Mouse (Mus musculus) retina, postnatal 7 days (tissue): ENCODE measurements around the gene Ttpal.

Experiments
- DNase-seq: peaks from one replicate; pipeline ENCODE4 v3.0.0-alpha.2; 2012; ENCODE audit warnings: low read depth, low spot score

Gene Ttpal

GRCm38 (mm10) chr2:163661371-163661850 lies 59.3 kb downstream of the Ttpal start:
- DNase-seq, result no peak

- DNase-seq, result no peak
Measured at GRCm38 (mm10) chr2:163662076-163662475, 60.0 kb downstream of the Ttpal start.

DNA sequence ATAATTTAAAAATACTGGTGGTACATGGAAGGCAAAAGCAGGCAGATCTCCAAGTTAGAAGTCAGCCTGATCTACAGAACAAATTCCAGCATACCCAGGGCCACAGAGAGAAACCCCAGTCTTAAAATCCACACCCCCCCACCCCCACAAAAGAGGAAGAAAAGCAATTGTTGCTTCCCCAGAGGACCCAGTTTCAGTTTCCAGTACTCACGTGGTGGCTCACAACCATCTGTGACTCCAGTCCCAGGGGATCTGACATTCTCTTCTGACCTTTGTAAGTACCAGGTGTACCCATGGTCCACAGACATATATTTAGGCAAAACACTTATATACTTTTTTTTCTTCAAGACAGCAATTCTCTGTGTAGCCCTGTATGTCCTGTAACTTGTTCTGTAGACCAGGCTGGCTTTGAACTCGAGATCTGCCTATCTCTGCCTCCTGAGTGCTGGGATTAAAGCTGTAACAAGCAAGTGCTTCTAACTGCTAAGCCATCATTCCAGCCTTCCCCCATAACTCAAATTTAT lies 60.6 kb downstream of the Ttpal start:
- no peak for DNase-seq

GRCm38 (mm10) chr2:163663930-163664329 lies 61.8 kb downstream of the Ttpal start:
- no peak for DNase-seq

DNA sequence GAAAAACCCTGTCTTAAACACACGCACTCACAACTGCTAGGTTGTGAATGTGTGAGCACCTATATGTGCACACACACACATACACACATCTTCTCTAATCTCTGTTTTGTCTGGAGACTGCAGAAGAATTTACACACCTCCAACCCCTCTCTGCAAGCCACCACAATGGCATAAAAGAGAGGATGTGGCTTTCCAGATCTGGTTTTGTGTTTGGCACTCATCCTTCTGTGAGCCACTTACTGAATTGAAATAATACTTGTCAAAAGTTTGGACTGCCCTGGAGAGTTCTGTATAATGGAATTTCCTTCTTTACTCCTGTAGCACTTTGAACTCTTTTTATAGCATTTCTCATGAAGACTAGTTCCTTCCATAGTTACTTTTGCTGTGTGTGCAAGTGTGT lies 64.9 kb downstream of the Ttpal start:
- no peak for DNase-seq
